Mouse (Mus musculus): ENCODE results near the gene Chil1. TPM values are rescaled to one million over a fixed set of nuclear protein-coding genes. Genes with fewer than 3 reads are reported as not detected.
A peak's percentile ranks its signal among the peaks of the same experiment; 100 is the strongest.

The Chil1 gene
- polyA plus RNA-seq, 1 experiment from 2014 or later = 23.3 TPM

DNA sequence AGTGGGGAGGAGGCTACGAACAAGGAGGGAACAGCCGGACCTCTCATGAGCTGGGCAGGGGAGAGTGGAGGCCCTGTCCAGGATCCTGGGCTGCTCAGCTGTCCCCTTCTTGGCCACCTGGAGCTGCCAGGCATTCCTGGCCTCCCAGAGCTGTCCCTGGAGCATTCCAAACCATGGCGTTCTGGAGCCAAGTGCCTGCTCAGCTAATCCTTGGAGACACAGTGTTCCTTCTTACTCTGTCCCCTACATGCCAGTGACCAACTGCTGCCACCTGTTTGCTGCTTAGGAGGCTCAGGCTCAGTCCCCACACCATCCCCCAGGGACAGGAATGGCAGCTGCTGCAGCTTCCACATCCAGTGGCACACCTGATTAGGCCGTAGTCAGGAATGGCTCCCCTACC lies 14.0 kb downstream of the Chil1 start:
- DNase-seq (ENCODE audit: low spot score) (peak; percentile 88), ATAC-seq (ENCODE audit: low read depth) (peak; percentile 88)
- no peaks in the 10 kb centered on the region for H3K27me3 ChIP-seq (replicated peaks; ENCODE audit: control insufficient read depth, insufficient read depth, low read length)
- H3K4me3 ChIP-seq (ENCODE audit: low read depth, low read length) = no peak overlapping the region
- H3K9me3 ChIP-seq (ENCODE audit: control insufficient read depth, low read length) = no peaks in the 10 kb centered on the region
- H3K27ac ChIP-seq (replicated peaks; ENCODE audit: low read depth, low read length) = peak overlapping the region; percentile 2; the same call in 1 of the 2 replicates
- WGBS = 27% methylated on average over 4 of the region's 4 CpGs
- no peak overlapping the region for H3K4me2 ChIP-seq (ENCODE audit: low read depth, low read length)
- H3K4me1 ChIP-seq (ENCODE audit: control insufficient read depth, insufficient read depth, low read length) = peaks cover 15% of the 10 kb centered on the region
- no peaks in the 10 kb centered on the region for H3K36me3 ChIP-seq (ENCODE audit: control insufficient read depth, insufficient read depth, low read length)
- no peak overlapping the region for H3K9ac ChIP-seq (ENCODE audit: low read depth, low read length)

DNA sequence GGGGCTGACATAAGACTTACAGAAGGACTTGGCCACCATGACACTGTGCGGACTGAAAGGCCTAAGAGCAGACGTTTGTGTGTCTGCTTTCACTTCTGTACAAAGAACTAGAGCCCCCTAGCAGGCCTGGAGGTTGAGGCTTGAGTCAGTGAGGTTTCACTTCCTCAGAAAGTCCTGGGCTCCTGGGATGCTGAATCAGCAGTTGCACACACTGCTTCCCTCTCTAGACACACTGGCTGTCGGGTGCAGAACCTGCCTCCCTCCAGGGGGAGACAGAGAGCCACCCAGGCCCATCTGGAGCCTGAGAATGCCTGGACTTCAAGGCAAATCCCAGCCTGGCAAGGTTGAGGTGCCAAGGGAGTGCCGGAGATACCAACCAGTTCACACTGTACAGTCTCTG lies 14.4 kb downstream of the Chil1 start:
- ATAC-seq (ENCODE audit: low read depth) = 0 out of 2 replicates have a peak, but pooled peaks have one; percentile 5
- H3K4me2 ChIP-seq (ENCODE audit: low read depth, low read length) = no peak overlapping the region
- WGBS = 45% methylated on average over 4 of the region's 4 CpGs
- DNase-seq (ENCODE audit: low spot score) = peak; percentile 59
- no peak overlapping the region for H3K9ac ChIP-seq (ENCODE audit: low read depth, low read length)
- no peak overlapping the region for H3K4me3 ChIP-seq (ENCODE audit: low read depth, low read length)
- no peaks in the 10 kb centered on the region for H3K36me3 ChIP-seq (ENCODE audit: control insufficient read depth, insufficient read depth, low read length)
- H3K4me1 ChIP-seq (ENCODE audit: control insufficient read depth, insufficient read depth, low read length) = peaks cover 15% of the 10 kb centered on the region
- H3K27me3 ChIP-seq (replicated peaks; ENCODE audit: control insufficient read depth, insufficient read depth, low read length) = no peaks in the 10 kb centered on the region
- H3K9me3 ChIP-seq (ENCODE audit: control insufficient read depth, low read length) = no peaks in the 10 kb centered on the region
- no peak overlapping the region for H3K27ac ChIP-seq (replicated peaks; ENCODE audit: low read depth, low read length)

DNA sequence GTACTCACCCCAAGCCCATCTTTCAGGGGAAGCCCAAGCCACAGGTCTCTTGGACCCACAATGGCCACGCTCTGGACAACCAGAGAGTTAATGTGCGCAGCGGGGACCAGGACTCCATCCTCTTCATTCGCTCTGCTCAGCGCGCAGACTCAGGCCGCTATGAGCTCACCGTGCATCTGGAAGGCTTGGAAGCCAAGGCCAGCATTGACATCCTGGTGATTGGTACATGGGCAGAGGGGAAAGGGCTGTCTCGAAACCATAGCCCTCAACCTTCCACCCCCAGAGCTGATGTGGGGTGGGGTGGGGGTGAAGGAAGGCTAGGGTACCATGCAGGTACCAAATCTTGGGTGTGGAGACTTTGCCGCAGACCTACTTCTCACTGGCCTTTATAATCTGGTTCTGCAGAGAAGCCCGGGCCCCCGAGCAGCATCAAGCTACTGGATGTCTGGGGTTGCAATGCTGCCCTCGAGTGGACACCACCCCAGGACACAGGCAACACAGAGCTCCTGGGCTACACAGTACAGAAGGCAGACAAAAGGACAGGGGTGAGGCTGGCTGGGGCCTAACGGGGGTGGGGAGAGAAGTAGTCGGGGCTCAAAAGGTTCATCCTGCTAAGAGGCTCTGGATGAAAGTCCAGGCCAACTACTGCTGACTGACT lies 15.5 kb downstream of the Chil1 start:
- Histone ChIP-seq H3K9ac (ENCODE audit: low read depth, low read length) (no peak overlapping the region), H3K4me3 (ENCODE audit: low read depth, low read length) (no peak overlapping the region), H3K4me1 (ENCODE audit: control insufficient read depth, insufficient read depth, low read length) (peaks cover 15% of the 10 kb centered on the region), H3K36me3 (ENCODE audit: control insufficient read depth, insufficient read depth, low read length) (no peaks in the 10 kb centered on the region), H3K27ac (replicated peaks; ENCODE audit: low read depth, low read length) (no peak overlapping the region), H3K9me3 (ENCODE audit: control insufficient read depth, low read length) (no peaks in the 10 kb centered on the region), H3K27me3 (replicated peaks; ENCODE audit: control insufficient read depth, insufficient read depth, low read length) (no peaks in the 10 kb centered on the region), H3K4me2 (ENCODE audit: low read depth, low read length) (no peak overlapping the region)
- WGBS = 78% methylated on average over 15 of the region's 15 CpGs
- no peak for DNase-seq (ENCODE audit: low spot score)
- ATAC-seq (ENCODE audit: low read depth) = no peak

DNA sequence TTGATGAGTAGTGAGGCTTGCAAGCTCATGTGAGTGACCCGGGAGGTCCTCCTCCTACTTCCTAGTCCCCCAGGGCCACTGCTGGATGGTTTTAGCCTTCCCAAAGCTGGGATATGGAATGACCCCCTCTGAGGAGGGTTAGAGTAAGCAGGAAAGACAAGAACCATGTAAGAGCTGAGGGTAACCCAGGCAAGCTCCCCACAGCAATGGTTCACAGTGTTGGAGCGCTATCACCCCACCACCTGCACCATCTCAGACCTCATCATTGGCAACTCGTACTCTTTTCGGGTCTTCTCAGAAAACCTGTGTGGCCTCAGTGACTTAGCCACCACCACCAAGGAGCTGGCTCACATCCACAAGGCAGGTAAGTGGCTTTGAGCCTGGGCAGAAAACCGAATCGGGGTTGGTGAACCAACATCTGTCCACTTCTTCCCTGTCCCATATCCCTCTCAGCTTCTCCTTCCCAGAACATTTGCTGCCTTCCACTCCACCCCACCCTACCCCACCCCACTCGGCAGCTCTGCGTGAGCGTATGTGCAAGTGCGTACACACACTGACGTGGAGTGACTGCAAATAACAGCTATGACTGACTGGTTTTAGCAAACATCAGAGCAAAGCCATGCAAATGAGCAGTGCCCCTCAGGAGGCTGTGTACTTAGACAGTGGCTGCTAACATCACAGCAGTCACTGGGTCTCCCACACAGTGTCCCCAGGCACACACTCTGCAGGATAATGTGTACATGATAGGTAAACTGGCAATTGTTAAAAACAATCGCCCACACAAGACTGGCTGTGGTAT lies 16.4 kb downstream of the Chil1 start:
- Histone ChIP-seq H3K36me3 (ENCODE audit: control insufficient read depth, insufficient read depth, low read length) (no peaks in the 10 kb centered on the region), H3K4me1 (ENCODE audit: control insufficient read depth, insufficient read depth, low read length) (peaks cover 15% of the 10 kb centered on the region), H3K4me3 (ENCODE audit: low read depth, low read length) (no peak overlapping the region), H3K9ac (ENCODE audit: low read depth, low read length) (no peak overlapping the region), H3K27ac (replicated peaks; ENCODE audit: low read depth, low read length) (no peak overlapping the region), H3K27me3 (replicated peaks; ENCODE audit: control insufficient read depth, insufficient read depth, low read length) (no peaks in the 10 kb centered on the region), H3K9me3 (ENCODE audit: control insufficient read depth, low read length) (no peaks in the 10 kb centered on the region), H3K4me2 (ENCODE audit: low read depth, low read length) (no peak overlapping the region)
- ATAC-seq (ENCODE audit: low read depth) (no peak), DNase-seq (ENCODE audit: low spot score) (no peak)
- 81% methylated on average over 12 of the region's 12 CpGs for WGBS

DNA sequence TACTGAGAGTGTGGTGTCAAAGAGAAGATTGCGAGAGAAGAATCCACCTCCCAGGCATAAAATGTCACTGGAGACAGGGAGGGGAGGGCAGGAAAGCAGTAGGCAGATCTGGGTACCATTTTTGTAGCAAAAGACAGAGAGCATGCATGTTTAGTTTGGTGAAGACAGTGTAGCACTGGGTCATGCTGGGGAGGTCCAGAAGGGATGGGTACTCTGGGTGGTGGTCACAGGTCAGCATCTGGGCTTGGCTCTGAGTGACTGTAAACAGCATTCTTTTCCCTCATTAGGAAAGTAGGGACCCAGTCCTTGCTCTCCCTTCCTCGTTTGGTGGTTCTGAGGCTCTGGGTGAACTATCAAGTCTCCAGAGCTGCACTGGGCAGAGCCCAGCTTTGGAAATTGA lies 18.5 kb downstream of the Chil1 start:
- Histone ChIP-seq H3K27me3 (replicated peaks; ENCODE audit: control insufficient read depth, insufficient read depth, low read length) (no peaks in the 10 kb centered on the region), H3K27ac (replicated peaks; ENCODE audit: low read depth, low read length) (no peak overlapping the region), H3K4me3 (ENCODE audit: low read depth, low read length) (no peak overlapping the region), H3K36me3 (ENCODE audit: control insufficient read depth, insufficient read depth, low read length) (no peaks in the 10 kb centered on the region), H3K9ac (ENCODE audit: low read depth, low read length) (no peak overlapping the region), H3K4me1 (ENCODE audit: control insufficient read depth, insufficient read depth, low read length) (peaks cover 8% of the 10 kb centered on the region), H3K9me3 (ENCODE audit: control insufficient read depth, low read length) (no peaks in the 10 kb centered on the region), H3K4me2 (ENCODE audit: low read depth, low read length) (no peak overlapping the region)
- ATAC-seq (ENCODE audit: low read depth) (no peak), DNase-seq (ENCODE audit: low spot score) (no peak)
- WGBS = 57% methylated on average over 2 of the region's 2 CpGs

DNA sequence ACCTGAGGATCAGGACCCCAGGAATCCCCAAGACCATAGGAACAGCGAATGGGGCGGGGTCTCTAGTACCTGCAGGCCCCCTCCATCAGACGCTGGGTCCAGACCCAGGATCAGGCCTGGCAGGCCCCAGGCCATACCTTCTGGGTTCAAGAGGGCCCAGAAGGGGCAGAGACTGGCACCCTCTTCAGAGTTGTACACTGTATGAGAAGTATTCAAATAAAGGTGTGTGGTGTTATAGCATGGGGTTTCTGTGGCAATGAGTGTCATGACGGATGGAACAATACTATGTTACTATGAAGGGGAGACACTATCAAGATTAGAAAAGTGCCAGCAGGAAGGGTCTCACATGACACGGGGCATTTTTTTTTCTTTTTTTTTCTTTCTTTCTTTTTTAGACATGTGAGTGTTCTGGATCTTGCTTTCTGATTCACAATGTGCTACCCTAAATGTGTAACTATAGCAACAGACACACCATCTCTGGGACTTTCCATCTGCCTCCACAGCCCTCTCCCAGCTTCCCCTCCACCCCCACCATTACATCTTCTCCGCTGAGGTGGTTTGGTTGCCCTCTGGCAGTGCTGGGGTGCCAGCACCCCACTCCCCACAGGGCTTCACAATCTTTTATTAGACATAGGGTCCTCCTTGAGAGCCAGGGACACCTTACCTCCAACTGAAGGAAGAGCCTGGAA lies 19.2 kb downstream of the Chil1 start:
- Histone ChIP-seq H3K4me1 (ENCODE audit: control insufficient read depth, insufficient read depth, low read length) (peaks cover 1% of the 10 kb centered on the region), H3K4me2 (ENCODE audit: low read depth, low read length) (no peak overlapping the region), H3K9me3 (ENCODE audit: control insufficient read depth, low read length) (no peaks in the 10 kb centered on the region), H3K27me3 (replicated peaks; ENCODE audit: control insufficient read depth, insufficient read depth, low read length) (no peaks in the 10 kb centered on the region), H3K4me3 (ENCODE audit: low read depth, low read length) (no peak overlapping the region), H3K9ac (ENCODE audit: low read depth, low read length) (no peak overlapping the region), H3K27ac (replicated peaks; ENCODE audit: low read depth, low read length) (no peak overlapping the region), H3K36me3 (ENCODE audit: control insufficient read depth, insufficient read depth, low read length) (no peaks in the 10 kb centered on the region)
- 81% methylated on average over 6 of the region's 6 CpGs for WGBS
- DNase-seq (ENCODE audit: low spot score) (no peak), ATAC-seq (ENCODE audit: low read depth) (no peak)

DNA sequence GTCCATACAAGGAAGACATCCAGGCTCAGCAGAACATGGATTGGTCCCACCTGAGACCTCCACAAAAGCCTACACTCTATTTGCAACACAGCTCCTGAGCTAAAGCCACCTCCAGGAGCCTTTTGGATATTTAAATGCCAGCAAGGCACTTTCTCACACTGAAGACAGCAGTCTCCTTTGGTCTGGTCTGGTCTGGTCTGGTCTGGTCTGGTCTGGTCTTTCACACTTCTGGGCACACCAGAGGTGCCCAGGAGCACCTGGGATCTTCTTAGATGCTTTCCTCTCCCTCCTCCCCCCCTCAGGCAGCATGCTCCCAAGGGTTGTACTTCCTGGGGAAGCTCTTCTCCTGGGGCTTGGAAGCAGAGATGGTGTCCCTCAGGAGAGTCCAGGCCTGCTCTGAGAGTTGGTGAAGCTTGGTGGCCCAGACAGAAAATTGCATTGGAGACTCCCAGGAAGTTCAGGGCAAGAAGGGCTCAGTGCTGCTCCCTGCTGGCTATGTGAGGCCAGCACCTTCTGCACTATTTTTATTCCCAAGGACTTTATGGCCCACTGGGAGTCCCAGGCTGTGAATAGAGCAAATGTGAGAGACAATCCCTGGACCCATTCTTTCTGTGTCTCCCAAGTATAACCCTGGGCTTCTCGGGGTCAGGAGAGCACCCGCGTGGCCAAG lies 19.9 kb downstream of the Chil1 start:
- DNase-seq (ENCODE audit: low spot score) (no peak), ATAC-seq (ENCODE audit: low read depth) (no peak)
- 63% methylated on average over 3 of the region's 3 CpGs for WGBS
- H3K9ac ChIP-seq (ENCODE audit: low read depth, low read length) = no peak overlapping the region
- H3K4me2 ChIP-seq (ENCODE audit: low read depth, low read length) = no peak overlapping the region
- H3K9me3 ChIP-seq (ENCODE audit: control insufficient read depth, low read length) = no peaks in the 10 kb centered on the region
- H3K36me3 ChIP-seq (ENCODE audit: control insufficient read depth, insufficient read depth, low read length) = no peaks in the 10 kb centered on the region
- no peak overlapping the region for H3K27ac ChIP-seq (replicated peaks; ENCODE audit: low read depth, low read length)
- H3K4me1 ChIP-seq (ENCODE audit: control insufficient read depth, insufficient read depth, low read length) = no peaks in the 10 kb centered on the region
- no peaks in the 10 kb centered on the region for H3K27me3 ChIP-seq (replicated peaks; ENCODE audit: control insufficient read depth, insufficient read depth, low read length)
- no peak overlapping the region for H3K4me3 ChIP-seq (ENCODE audit: low read depth, low read length)

DNA sequence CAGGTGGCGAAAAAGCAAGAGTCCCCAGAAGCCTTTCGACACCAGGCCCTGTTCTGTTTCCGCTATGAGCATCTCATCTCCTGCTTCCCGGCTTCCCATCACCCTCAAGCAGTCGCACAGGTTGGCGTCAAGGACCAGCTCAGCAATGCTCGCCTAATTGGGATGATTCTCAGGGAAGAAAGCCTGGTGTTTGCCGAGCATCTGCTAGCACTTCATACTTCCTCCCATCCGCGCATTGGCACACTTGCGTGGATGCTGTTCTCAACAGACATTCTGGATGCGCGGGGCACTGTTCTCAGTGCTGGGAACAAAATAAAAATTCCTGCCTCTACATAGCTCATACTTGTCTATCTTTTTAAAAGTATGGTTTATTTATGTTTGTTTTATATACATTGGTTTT lies 22.3 kb downstream of the Chil1 start:
- ATAC-seq (ENCODE audit: low read depth) (no peak), DNase-seq (ENCODE audit: low spot score) (no peak)
- no peak overlapping the region for H3K4me3 ChIP-seq (ENCODE audit: low read depth, low read length)
- H3K27me3 ChIP-seq (replicated peaks; ENCODE audit: control insufficient read depth, insufficient read depth, low read length) = no peaks in the 10 kb centered on the region
- H3K36me3 ChIP-seq (ENCODE audit: control insufficient read depth, insufficient read depth, low read length) = no peaks in the 10 kb centered on the region
- 83% methylated on average over 13 of the region's 13 CpGs for WGBS
- no peak overlapping the region for H3K27ac ChIP-seq (replicated peaks; ENCODE audit: low read depth, low read length)
- no peak overlapping the region for H3K4me2 ChIP-seq (ENCODE audit: low read depth, low read length)
- H3K4me1 ChIP-seq (ENCODE audit: control insufficient read depth, insufficient read depth, low read length) = no peaks in the 10 kb centered on the region
- no peak overlapping the region for H3K9ac ChIP-seq (ENCODE audit: low read depth, low read length)
- no peaks in the 10 kb centered on the region for H3K9me3 ChIP-seq (ENCODE audit: control insufficient read depth, low read length)
